Mouse (Mus musculus) hindbrain, embryonic 11.5 days (tissue): ENCODE data around the gene Itgav. TPM values are rescaled to one million over a fixed set of nuclear protein-coding genes. Genes with fewer than 3 reads are reported as not detected.

Source experiments
- ATAC-seq: fragments of 200-750 bp; cut with Nextera tagmentation; 2 replicates; pipeline ENCODE4 v1.8.0; 2017; ENCODE audit warnings: mild to moderate bottlenecking, moderate TSS enrichment, moderate library complexity; ENCODE audit not compliant: low FRiP score
- DNase-seq: peaks from one replicate; pipeline ENCODE4 v3.0.0-alpha.2; 2015; ENCODE audit warnings: low spot score
- H3K27ac ChIP-seq: fragments of 300-500 bp; sonication (generic); 2 replicates; pipeline ENCODE4 v1.5.1; 2014; ENCODE audit warnings: mild to moderate bottlenecking, low read depth, low read length
- H3K27me3 ChIP-seq: fragments of 300-500 bp; sonication (generic); 2 replicates; pipeline ENCODE4 v1.6.1; 2014; ENCODE audit warnings: mild to moderate bottlenecking, low read length, moderate library complexity, mixed read lengths; ENCODE audit not compliant: control insufficient read depth, insufficient read depth
- H3K36me3 ChIP-seq: fragments of 300-500 bp; sonication (generic); 2 replicates; pipeline ENCODE4 v1.6.1; 2014; ENCODE audit warnings: mild to moderate bottlenecking, low read length, moderate library complexity, mixed read lengths; ENCODE audit not compliant: control insufficient read depth, insufficient read depth
- H3K4me1 ChIP-seq: fragments of 300-500 bp; sonication (generic); replicated peaks from 2 replicates; pipeline ENCODE4 v1.6.1; 2014; ENCODE audit warnings: low read length, mixed read lengths; ENCODE audit not compliant: control insufficient read depth, insufficient read depth
- H3K4me2 ChIP-seq: fragments of 300-500 bp; sonication (generic); replicated peaks from 2 replicates; pipeline ENCODE4 v1.6.1; 2014; ENCODE audit warnings: mild to moderate bottlenecking, low read depth, low read length
- H3K4me3 ChIP-seq: fragments of 300-500 bp; sonication (generic); 2 replicates; pipeline ENCODE4 v1.5.1; 2014; ENCODE audit warnings: low read depth, low read length
- H3K9ac ChIP-seq: fragments of 300-500 bp; sonication (generic); 2 replicates; pipeline ENCODE4 v1.6.1; 2014; ENCODE audit warnings: low read depth, low read length
- H3K9me3 ChIP-seq: fragments of 300-500 bp; sonication (generic); 2 replicates; pipeline ENCODE4 v1.6.1; 2016; ENCODE audit warnings: low read length; ENCODE audit not compliant: control insufficient read depth
- WGBS: fragments of 180-500 bp; shearing (Covaris S2); extraction: QIAGEN DNeasy Blood & Tissue Kit; methylation state at CpG from one replicate; pipeline ENCODE4 v1.1.7; 2014; 5-methylcytosine and 5-hydroxymethylcytosine counted together
- polyA plus RNA-seq: library from polyadenylated mRNA; unstranded; fragments of >200 nt; fragmentation: Nextera tagmentation; extraction: Ambion mirVana; gene quantifications from 2 replicates; pipeline ENCODE4 v1.2.1, GENCODE M21; 2014

The Itgav gene
- polyA plus RNA-seq, 1 experiment from 2014 or later = 42.8 TPM

DNA sequence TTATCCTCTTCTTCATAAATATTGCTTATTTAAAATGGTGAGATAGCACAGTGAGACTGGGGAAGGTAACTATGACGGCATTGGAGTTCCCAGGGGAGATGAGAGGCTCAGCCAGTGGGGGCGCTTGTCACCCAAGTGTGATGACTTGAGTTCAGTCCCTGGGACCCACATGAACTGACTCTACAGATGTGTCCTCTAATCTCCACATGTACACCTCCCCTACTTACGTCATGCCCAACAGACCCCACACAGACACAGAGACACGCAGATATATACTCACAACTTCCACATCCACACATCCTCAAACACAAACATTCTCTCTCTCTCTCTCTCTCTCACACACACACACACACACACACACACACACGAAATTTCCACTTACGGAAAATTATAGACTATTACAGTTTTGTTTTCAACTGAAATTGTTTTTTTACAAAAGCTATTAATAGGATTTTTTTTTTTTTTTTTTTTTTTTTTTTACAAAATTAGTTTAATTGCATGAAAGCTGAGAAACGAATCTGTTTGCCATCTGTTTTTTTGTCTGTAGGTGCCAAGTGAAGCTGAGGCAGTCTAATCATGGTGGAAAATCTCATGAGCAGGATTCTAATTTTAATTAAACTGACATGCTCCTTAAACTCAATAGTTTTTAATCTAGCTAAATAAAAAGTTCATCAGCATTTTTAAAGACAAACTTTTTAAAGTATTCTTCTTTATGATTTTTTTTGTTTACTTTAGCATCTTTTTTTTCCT, 38.1 kb downstream of the Itgav start:
- H3K27ac ChIP-seq = no peak overlapping the region
- no peaks in the 10 kb centered on the region for H3K36me3 ChIP-seq
- H3K9ac ChIP-seq = no peak overlapping the region
- H3K9me3 ChIP-seq = no peaks in the 10 kb centered on the region
- H3K4me2 ChIP-seq = no peak overlapping the region
- H3K4me3 ChIP-seq = no peak overlapping the region
- no peaks in the 10 kb centered on the region for H3K4me1 ChIP-seq
- no peaks in the 10 kb centered on the region for H3K27me3 ChIP-seq
- 80% methylated on average over 7 of the region's 7 CpGs for WGBS
- ATAC-seq = no peak
- DNase-seq = no peak

DNA sequence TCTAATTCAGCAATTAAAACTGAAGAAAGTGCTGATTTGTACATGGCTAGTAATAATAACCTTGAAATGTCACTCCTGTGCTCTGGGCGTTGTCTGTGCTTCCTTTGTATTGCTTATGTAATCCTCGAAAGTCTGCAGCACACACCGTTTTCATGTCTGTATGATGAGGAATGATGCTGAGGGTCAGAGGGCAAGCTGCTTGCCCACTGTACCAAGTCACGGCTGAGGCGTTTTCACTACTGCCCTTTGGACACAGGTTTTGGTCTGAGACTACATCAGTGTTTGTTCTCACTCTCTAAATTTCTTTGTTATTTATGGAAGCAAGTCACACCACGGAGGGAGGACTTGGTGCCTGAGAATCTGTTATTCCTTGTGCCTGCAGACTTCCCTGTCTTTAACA, 41.9 kb downstream of the Itgav start:
- 74% methylated on average over 6 of the region's 6 CpGs for WGBS
- H3K4me2 ChIP-seq = no peak overlapping the region
- no peak for ATAC-seq

DNA sequence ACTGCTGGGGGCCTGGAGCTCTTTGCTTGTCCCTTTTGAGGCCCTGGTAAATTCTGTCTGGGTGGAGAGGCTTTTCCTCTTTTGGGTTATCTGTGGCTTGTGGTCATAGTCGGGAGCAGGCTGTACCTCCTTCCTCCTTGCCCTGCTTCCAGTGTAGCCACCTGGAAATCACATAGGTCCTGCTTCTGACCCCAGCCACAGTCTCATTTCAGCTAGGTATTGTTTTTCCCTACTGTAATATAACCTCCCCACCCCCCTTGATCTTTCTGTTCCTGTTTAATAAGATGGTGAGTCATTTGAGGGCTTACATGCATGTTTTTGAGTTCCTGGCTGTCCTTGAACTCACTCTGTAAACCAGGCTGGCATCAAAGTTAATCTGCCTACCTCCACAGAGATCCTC, 42.7 kb downstream of the Itgav start:
- 87% methylated on average over 1 of the region's 1 CpGs for WGBS
- no peak for ATAC-seq
- DNase-seq = no peak

More for the DNA sequence above, 41.9 kb downstream of the Itgav start:
- Histone ChIP-seq H3K27me3 (no peaks in the 10 kb centered on the region), H3K4me3 (no peak overlapping the region), H3K36me3 (no peaks in the 10 kb centered on the region), H3K27ac (no peak overlapping the region), H3K9me3 (no peaks in the 10 kb centered on the region), H3K4me1 (no peaks in the 10 kb centered on the region), H3K9ac (no peak overlapping the region)
- DNase-seq = no peak

DNA sequence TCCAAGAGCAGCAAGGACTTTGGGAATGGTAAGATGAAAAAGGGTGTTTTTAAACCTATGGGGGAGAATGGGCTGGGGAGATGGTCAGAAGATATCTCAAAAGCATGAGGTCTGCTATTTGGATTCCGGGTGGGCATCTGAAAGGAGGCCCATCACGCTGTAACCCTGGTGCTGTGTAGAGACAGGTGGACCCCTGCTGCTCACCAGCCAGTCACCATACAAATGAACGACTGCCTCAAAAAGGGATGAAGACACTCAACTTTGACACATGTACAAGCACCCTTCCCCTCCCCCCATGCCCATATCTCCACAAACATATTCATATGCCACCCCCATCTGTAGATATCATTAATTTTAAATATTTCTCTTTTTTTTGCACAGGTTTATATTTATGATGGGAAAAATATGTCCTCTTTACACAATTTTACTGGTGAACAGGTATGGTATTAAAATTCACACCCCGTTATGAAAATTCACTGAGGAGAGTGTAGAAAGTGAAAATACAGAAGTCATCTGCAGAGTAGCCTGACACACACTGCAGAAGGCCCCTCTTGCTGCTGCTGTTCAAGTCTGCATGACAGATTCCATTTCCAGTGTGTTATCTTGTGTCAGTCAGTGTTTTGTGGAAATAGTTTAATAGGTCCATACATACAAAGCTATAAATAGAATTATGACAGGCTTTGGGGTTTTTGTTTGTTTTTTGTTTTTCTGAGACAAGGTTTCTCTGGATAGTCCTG, 44.3 kb downstream of the Itgav start:
- ATAC-seq (no peak), DNase-seq (no peak)
- Histone ChIP-seq H3K4me2 (no peak overlapping the region), H3K4me3 (no peak overlapping the region), H3K9ac (no peak overlapping the region), H3K36me3 (no peaks in the 10 kb centered on the region), H3K27me3 (no peaks in the 10 kb centered on the region), H3K4me1 (no peaks in the 10 kb centered on the region), H3K9me3 (no peaks in the 10 kb centered on the region), H3K27ac (no peak overlapping the region)
- WGBS = 88% methylated on average over 4 of the region's 4 CpGs

More for the DNA sequence above, 42.7 kb downstream of the Itgav start:
- Histone ChIP-seq H3K9me3 (no peaks in the 10 kb centered on the region), H3K36me3 (no peaks in the 10 kb centered on the region), H3K4me2 (no peak overlapping the region), H3K4me3 (no peak overlapping the region), H3K4me1 (no peaks in the 10 kb centered on the region), H3K9ac (no peak overlapping the region), H3K27me3 (no peaks in the 10 kb centered on the region), H3K27ac (no peak overlapping the region)

DNA sequence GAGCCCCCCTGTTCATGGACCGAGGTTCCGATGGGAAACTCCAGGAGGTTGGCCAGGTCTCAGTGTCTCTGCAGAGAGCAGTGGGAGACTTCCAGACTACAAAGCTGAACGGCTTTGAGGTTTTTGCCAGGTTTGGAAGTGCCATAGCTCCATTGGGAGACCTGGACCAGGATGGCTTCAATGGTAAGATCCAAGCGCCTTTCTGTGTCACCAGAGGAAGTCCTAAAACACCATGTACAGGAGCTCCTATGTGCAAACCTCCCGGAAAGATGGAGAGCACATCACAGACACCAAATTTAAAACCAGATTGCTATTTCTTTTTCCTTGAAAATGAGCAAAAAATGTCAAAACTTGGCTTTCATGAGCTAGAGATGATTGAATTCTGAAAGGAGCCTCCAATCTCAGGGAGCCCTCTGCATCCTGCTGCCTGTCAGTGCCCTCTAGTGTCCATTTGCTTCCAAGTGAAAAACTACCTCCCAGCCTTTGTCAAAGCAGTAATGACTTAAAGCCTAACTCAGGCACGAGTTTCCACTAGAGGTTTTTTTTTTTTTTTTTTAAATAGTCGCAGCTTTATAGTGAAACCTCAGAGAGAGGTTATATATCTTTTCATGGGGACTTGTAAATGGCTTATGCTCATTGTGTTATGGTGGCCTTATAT, 47.1 kb downstream of the Itgav start:
- H3K27ac ChIP-seq = no peak overlapping the region

DNA sequence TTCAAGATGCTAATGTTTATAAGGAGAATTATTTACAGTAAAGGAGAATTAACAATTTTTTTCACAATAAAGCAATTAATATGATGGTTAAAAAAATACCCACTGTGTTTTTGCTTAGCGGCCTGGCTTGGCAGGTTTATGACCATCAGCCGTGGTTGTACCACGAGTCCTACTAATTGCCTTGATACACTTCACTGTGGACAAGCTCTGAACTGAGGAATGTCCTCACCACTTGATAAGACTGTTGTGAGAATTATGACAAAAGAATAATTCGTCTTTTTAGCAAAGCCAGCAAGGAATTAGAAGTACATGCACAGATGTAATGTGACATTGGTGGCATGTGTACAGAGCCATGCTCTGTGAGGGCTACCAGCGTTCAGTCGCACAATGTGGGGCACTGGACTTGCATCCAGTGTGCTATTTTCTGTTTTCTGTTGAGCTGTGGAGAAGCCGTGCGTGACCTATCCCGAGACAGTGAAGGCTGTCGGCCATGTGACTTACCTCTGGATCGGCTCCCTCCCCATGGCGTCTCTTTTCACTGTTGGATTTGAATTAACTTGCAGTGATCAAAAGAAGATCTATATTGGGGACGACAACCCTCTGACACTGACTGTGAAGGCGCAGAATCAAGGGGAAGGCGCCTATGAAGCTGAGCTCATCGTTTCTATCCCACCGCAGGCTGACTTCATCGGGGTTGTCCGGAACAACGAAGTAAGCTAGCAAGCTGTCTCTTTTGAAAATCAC, 67.3 kb downstream of the Itgav start:
- ATAC-seq (peak; percentile 74), DNase-seq (no peak)
- H3K4me3 ChIP-seq = no peak overlapping the region
- H3K27ac ChIP-seq = no peak overlapping the region
- H3K4me2 ChIP-seq = no peak overlapping the region
- no peak overlapping the region for H3K9ac ChIP-seq
- no peaks in the 10 kb centered on the region for H3K9me3 ChIP-seq
- H3K27me3 ChIP-seq = no peaks in the 10 kb centered on the region
- WGBS = 78% methylated on average over 20 of the region's 20 CpGs
- no peaks in the 10 kb centered on the region for H3K4me1 ChIP-seq
- H3K36me3 ChIP-seq = no peaks in the 10 kb centered on the region

More for the DNA sequence above, 47.1 kb downstream of the Itgav start:
- H3K36me3 ChIP-seq = no peaks in the 10 kb centered on the region
- H3K9ac ChIP-seq = no peak overlapping the region
- H3K9me3 ChIP-seq = no peaks in the 10 kb centered on the region
- no peak overlapping the region for H3K4me3 ChIP-seq
- peak; percentile 66 for DNase-seq
- no peaks in the 10 kb centered on the region for H3K27me3 ChIP-seq
- H3K4me1 ChIP-seq = no peaks in the 10 kb centered on the region
- 61% methylated on average over 7 of the region's 7 CpGs for WGBS
- H3K4me2 ChIP-seq = no peak overlapping the region
- ATAC-seq = no peak; the same call in 1 of the 2 replicates

DNA sequence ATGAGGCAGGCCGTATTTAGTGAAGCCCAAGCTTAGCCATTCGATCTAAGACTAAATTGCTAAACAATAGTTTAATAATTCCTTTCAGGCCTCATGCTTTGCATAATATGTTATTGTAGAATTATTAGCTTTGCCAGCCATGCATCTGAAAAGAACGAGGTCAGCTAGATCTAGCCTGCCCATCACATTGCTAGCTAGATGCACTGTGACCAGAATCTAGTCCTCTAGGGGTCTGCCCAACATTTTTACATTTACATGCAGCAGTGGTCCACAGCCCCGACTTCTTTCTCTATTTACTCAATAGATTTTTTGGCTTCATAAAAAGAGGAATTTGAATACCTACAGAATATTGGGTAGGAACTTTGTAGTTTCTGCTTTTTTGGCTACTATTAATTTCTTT, 67.9 kb downstream of the Itgav start:
- ATAC-seq (peak; percentile 22; the same call in 1 of the 2 replicates), DNase-seq (no peak)
- Histone ChIP-seq H3K9ac (no peak overlapping the region), H3K4me1 (no peaks in the 10 kb centered on the region), H3K9me3 (no peaks in the 10 kb centered on the region), H3K4me3 (no peak overlapping the region), H3K36me3 (no peaks in the 10 kb centered on the region), H3K27ac (no peak overlapping the region), H3K27me3 (no peaks in the 10 kb centered on the region), H3K4me2 (no peak overlapping the region)
- WGBS = 82% methylated on average over 4 of the region's 4 CpGs

DNA sequence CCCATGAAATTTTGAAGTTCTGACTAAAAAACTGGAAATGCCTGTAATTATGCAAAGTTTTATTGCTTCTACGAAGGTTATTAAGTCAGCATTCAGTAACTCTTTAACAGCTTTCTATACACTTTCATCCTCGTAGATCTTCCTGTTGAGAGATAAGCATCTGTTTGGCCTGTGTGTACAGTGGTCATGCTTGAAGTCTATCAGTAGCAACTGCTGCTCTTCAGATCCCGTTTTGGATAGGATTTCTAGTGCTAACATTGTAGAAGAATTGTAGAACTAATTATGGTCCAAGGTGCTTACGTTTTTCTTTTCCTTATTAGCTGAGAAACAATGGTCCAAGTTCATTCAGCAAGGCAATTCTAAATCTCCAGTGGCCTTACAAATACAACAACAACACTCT, 71.6 kb downstream of the Itgav start:
- Histone ChIP-seq H3K9me3 (no peaks in the 10 kb centered on the region), H3K4me2 (no peak overlapping the region), H3K36me3 (no peaks in the 10 kb centered on the region), H3K27ac (no peak overlapping the region), H3K27me3 (no peaks in the 10 kb centered on the region), H3K4me3 (no peak overlapping the region), H3K9ac (no peak overlapping the region), H3K4me1 (no peaks in the 10 kb centered on the region)
- ATAC-seq (no peak), DNase-seq (no peak)
- 87% methylated on average over 4 of the region's 4 CpGs for WGBS
